Mouse (Mus musculus) gastrocnemius, adult 2 months (tissue): Measurements from ENCODE around the gene Gpr146. TPM values are rescaled to one million over a fixed set of nuclear protein-coding genes. Genes with fewer than 3 reads are reported as not detected.

Experiments
- DNase-seq: peaks from one replicate; pipeline ENCODE4 v3.0.0; 2022
- H3K27ac ChIP-seq: fragments of 200-600 bp; 2 replicates; pipeline ENCODE4 v1.8.1; 2022; ENCODE audit warnings: mild to moderate bottlenecking
- H3K4me3 ChIP-seq: fragments of 200-600 bp; 2 replicates; pipeline ENCODE4 v1.8.1; 2022; ENCODE audit warnings: mild to moderate bottlenecking, moderate library complexity
- CTCF ChIP-seq: fragments of 200-600 bp; IDR thresholded peaks from 2 replicates; pipeline ENCODE4 v1.8.1; 2022; ENCODE audit warnings: antibody characterized with exemption, mild to moderate bottlenecking, moderate library complexity
- intact Hi-C: fragments of 180-260 bp; cut with DNase I; formaldehyde crosslinking; loops from one replicate; pipeline ENCODE4 v1.15.1; 2025
- total RNA-seq, 2 experiments: library from RNA; stranded (reverse); gene quantifications; 2 replicates each; pipeline ENCODE4 v1.2.3; 2021

Gpr146 gene
- total RNA-seq, 2 experiments from 2014 or later, result 26.5 to 41.2 TPM

- H3K4me3 ChIP-seq, result no peak overlapping the region; the same call in 1 of the 2 replicates
- TF ChIP-seq CTCF, result no peak
- DNase-seq, result no peak
- intact Hi-C loops, result no loop called here
- peak overlapping the region; percentile 100 for H3K27ac ChIP-seq
These were observed 717 bp downstream of the Gpr146 start for GRCm38 (mm10) chr5:139378271-139378556.

- TF ChIP-seq CTCF, result no peak
- intact Hi-C loops, result no loop called here
- peak overlapping the region; percentile 95 for H3K4me3 ChIP-seq
- DNase-seq, result peak; percentile 85
- peak overlapping the region; percentile 100 for H3K27ac ChIP-seq
These were observed 1.6 kb downstream of the Gpr146 start for GRCm38 (mm10) chr5:139378986-139379629.

GRCm38 (mm10) chr5:139379771-139380384, 2.4 kb downstream of the Gpr146 start:
- Histone ChIP-seq H3K27ac (peak overlapping the region; percentile 100), H3K4me3 (peak overlapping the region; percentile 95)
- no peak for TF ChIP-seq CTCF
- intact Hi-C loops, result loop anchor here (1.0 kb wide), 1 partner anchor 18 kb away; no protein-coding TSS in a partner anchor
- no peak for DNase-seq

GRCm38 (mm10) chr5:139380385-139381248, 3.1 kb downstream of the Gpr146 start:
- H3K4me3 ChIP-seq, result peak overlapping the region; percentile 95
- TF ChIP-seq CTCF, result no peak
- peak; percentile 99 for DNase-seq
- H3K27ac ChIP-seq, result peak overlapping the region; percentile 100
- intact Hi-C loops, result loop anchor here (1.0 kb wide), 1 partner anchor 18 kb away; no protein-coding TSS in a partner anchor

DNA sequence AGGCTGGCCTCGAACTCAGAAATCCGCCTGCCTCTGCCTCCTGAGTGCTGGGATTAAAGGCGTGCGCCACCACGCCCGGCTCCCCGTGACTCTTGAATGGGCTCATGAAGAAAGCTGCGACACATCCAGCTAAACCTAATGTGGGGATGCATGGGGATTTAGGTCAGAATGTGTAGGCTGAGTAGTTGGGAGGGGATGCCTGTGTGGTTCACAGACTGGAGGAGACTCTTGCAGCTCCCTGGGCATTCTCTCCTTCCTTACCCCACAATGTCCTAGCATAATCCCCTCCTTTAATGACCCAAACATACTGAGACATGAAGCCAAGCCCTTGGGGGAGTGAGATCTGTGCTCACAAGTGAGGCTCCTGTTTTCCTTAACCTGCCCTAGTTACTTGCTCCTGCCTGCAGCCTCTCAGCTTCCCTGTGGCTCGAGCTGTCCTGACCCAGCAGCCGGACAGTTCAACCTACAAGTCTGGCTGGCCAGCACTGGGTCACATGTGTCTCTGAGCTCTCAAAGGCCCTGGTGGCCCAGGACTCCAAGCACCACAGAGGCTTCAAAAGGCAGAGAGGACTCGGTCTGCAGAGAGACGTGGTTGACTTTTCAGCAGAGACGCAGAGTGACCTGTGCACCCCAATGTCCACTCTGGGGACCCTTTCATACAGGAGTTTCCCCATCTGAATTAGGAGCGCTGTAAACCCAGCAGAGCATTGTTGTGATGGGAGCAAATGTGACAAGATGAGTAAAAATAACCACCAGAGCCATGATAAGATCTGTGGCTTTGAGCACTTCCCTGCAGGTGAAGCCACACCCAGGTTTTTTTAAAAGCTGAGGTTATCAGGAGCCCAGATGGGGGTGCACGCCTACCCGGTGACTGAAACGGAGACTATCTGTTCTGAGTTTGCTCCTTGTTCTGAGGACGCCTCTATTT, 4.4 kb downstream of the Gpr146 start:
- no peak for TF ChIP-seq CTCF
- H3K27ac ChIP-seq, result peak overlapping the region; percentile 100
- peak; percentile 78 for DNase-seq
- peak overlapping the region; percentile 95 for H3K4me3 ChIP-seq
- intact Hi-C loops, result no loop called here

- intact Hi-C loops, result no loop called here
- H3K4me3 ChIP-seq, result peak overlapping the region; percentile 95
- TF ChIP-seq CTCF, result no peak
- H3K27ac ChIP-seq, result peak overlapping the region; percentile 100
- DNase-seq, result peak; percentile 55
These were observed 5.3 kb downstream of the Gpr146 start for GRCm38 (mm10) chr5:139382760-139383159.

- intact Hi-C loops, result no loop called here
- DNase-seq, result no peak
- Histone ChIP-seq H3K27ac (peak overlapping the region; percentile 100), H3K4me3 (peak overlapping the region; percentile 95)
- no peak for TF ChIP-seq CTCF
These were observed 5.7 kb downstream of the Gpr146 start for GRCm38 (mm10) chr5:139383234-139383633.

DNA sequence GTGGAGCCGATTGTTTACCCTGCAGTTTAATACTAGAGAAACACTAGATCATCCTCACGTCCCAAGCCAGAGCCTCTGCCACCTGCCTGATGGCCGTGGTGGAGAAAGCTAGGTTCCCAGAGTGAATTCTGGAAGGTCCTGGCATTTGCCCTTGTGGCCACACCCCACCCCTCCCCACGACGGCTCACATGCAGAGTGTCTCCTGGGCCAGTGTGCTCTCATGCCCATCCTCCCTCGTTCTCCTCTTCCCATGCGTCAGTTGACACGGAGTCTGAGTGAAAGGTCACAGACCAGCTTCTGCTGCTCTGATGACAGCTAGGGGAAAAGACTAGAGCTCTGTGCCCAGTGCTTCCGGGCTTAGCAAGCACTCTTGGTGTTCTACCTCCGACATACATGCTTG, 7.0 kb downstream of the Gpr146 start:
- Histone ChIP-seq H3K4me3 (peak overlapping the region; percentile 51), H3K27ac (peak overlapping the region; percentile 100)
- peak; percentile 89 for DNase-seq
- no peak for TF ChIP-seq CTCF
- intact Hi-C loops, result no loop called here

DNA sequence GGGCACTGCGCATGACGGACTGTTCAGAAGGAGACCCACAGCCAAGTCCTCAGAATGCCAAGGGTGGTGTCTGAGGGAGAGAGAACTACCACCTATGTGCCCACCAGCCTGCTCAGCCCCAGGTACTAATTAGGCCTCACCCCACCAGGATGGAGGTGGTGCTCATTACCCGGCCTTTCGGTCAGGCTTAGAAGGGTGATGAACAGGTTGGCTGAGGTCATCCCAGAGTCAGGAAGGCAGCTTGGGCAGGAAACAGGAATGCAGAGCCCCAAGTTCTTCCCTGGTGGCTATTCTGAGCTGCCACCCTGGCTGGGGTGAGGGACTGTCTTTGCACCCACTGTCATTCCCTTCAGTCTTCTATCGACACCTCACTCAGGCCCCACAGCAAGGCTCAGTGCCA, 8.6 kb downstream of the Gpr146 start:
- Histone ChIP-seq H3K4me3 (peak overlapping the region; percentile 51), H3K27ac (peak overlapping the region; percentile 100)
- no peak for DNase-seq
- no peak for TF ChIP-seq CTCF
- intact Hi-C loops, result no loop called here

- TF ChIP-seq CTCF, result no peak
- peak overlapping the region; percentile 94 for H3K27ac ChIP-seq
- DNase-seq, result peak; percentile 46
- intact Hi-C loops, result no loop called here
- peak overlapping the region; percentile 60 for H3K4me3 ChIP-seq
These were observed 10.1 kb downstream of the Gpr146 start for GRCm38 (mm10) chr5:139387329-139388194.

- intact Hi-C loops, result no loop called here
- peak; percentile 27 for DNase-seq
- H3K27ac ChIP-seq, result peak overlapping the region; percentile 94
- no peak for TF ChIP-seq CTCF
- H3K4me3 ChIP-seq, result peak overlapping the region; percentile 60
These were observed 10.7 kb downstream of the Gpr146 start for GRCm38 (mm10) chr5:139388195-139388570.
